Mouse (Mus musculus): Measurements from ENCODE around the gene Zfp366.

GRCm38 (mm10) chr13:99221996-99222395, 37.4 kb downstream of the Zfp366 start:
- TF ChIP-seq CTCF (IDR thresholded peaks at IDR 0.05; ENCODE audit: extremely low read depth, insufficient read length, insufficient replicate concordance, low read depth, low read length): no peak
- no peak for TF ChIP-seq POLR2A (IDR thresholded peaks at IDR 0.05; ENCODE audit: low read depth, low read length)
